Mouse (Mus musculus) midbrain, postnatal 0 days (tissue): ENCODE results near the gene Tnnt1. TPM values are rescaled to one million over a fixed set of nuclear protein-coding genes. Genes with fewer than 3 reads are reported as not detected.
"Not testable (repeated sequence)": the region's sequence is repeated elsewhere in the genome, so short reads cannot be mapped to it uniquely, and the experiment has no call there.

Experiments used
- ATAC-seq: fragments of 200-750 bp; cut with Nextera tagmentation; 2 replicates; pipeline ENCODE4 v1.8.0; 2017; ENCODE audit warnings: moderate number of reproducible peaks, mild to moderate bottlenecking, moderate TSS enrichment, moderate library complexity; ENCODE audit not compliant: low FRiP score
- DNase-seq: peaks from one replicate; pipeline ENCODE4 v3.0.0-alpha.2; 2015; ENCODE audit warnings: low spot score
- H3K27ac ChIP-seq: fragments of 300-500 bp; sonication (generic); 2 replicates; pipeline ENCODE4 v1.5.1; 2014; ENCODE audit warnings: low read depth, mild to moderate bottlenecking, low read length, mixed read lengths
- H3K27me3 ChIP-seq: fragments of 300-500 bp; sonication (generic); 2 replicates; pipeline ENCODE4 v1.6.1; 2014; ENCODE audit warnings: low read length, control low read depth, mixed read lengths; ENCODE audit not compliant: insufficient read depth
- H3K36me3 ChIP-seq: fragments of 300-500 bp; sonication (generic); 2 replicates; pipeline ENCODE4 v1.6.1; 2014; ENCODE audit warnings: low read length, control low read depth, mixed read lengths; ENCODE audit not compliant: insufficient read depth
- H3K4me1 ChIP-seq: fragments of 300-500 bp; sonication (generic); 2 replicates; pipeline ENCODE4 v1.6.1; 2014; ENCODE audit warnings: mild to moderate bottlenecking, control low read depth, antibody characterized with exemption, low read length, mixed read lengths; ENCODE audit not compliant: insufficient read depth
- H3K4me2 ChIP-seq: fragments of 300-500 bp; sonication (generic); 2 replicates; pipeline ENCODE4 v1.6.1; 2014; ENCODE audit warnings: low read depth, mild to moderate bottlenecking, low read length, mixed read lengths; ENCODE audit not compliant: poor library complexity, severe bottlenecking
- H3K4me3 ChIP-seq: fragments of 300-500 bp; sonication (generic); 2 replicates; pipeline ENCODE4 v1.5.1; 2014; ENCODE audit warnings: low read depth, mild to moderate bottlenecking, low read length, moderate library complexity
- H3K9ac ChIP-seq: fragments of 300-500 bp; sonication (generic); replicated peaks from 2 replicates; pipeline ENCODE4 v1.6.1; 2014; ENCODE audit warnings: mild to moderate bottlenecking, low read length, moderate library complexity, mixed read lengths; ENCODE audit not compliant: poor library complexity, severe bottlenecking
- H3K9me3 ChIP-seq: fragments of 300-500 bp; sonication (generic); 2 replicates; pipeline ENCODE4 v1.6.1; 2016; ENCODE audit warnings: low read length, control low read depth
- CTCF ChIP-seq: IDR thresholded peaks from 2 replicates; pipeline ENCODE4 v1.5.1; 2016; ENCODE audit warnings: antibody characterized with exemption, mild to moderate bottlenecking
- WGBS: fragments of 180-500 bp; shearing (Covaris S2); extraction: QIAGEN DNeasy Blood & Tissue Kit; methylation state at CpG from one replicate; pipeline ENCODE4 v1.1.7; 2014; 5-methylcytosine and 5-hydroxymethylcytosine counted together
- polyA plus RNA-seq: library from polyadenylated mRNA; unstranded; fragments of >200 nt; fragmentation: Nextera tagmentation; extraction: Ambion mirVana; gene quantifications from 2 replicates; pipeline ENCODE4 v1.2.1, GENCODE M21; 2015
- total RNA-seq: library from RNA; depleted of rRNA; stranded (reverse); fragments of >200 nt; gene quantifications from 2 replicates; pipeline ENCODE4 v1.2.3, GENCODE M21; 2014

The Tnnt1 gene
- total and polyA plus RNA-seq, 2 experiments from 2014 or later = 4.1 to 4.2 TPM

DNA sequence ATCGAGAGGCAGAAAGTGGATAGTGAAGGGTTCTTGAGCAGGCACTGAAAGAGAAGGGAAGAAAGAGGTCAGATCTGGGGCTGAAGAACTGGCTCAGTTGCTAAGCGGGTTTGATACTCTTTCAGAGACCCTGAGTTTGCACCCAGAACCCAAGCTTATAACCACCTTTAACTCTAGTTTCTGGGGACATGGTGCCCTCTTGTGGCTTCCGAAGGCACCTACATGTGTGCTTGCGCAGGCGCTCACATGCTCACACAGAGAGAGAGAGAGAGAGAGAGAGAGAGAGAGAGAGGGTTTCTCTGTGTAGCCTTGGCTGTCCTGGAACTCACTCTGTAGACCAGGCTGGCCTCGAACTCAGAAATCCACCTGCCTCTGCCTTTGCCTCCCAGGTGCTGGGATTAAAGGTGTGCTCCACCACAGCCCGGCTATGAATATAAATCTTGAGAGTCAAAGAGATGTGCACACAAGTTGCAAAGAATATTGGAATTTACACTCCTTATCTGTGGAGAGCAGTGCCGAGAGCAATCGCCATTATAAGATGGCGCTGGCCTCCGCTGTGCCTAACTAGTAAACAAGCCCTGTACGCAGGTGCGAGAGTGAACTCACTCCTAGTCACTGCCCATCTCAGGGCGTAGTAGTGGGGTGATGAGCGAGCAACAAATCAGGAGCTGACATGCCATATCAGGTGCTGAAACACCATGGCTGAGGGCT, 8.2 kb upstream of the Tnnt1 start, which contains the start of gene Tnni3:
TSS of gene Tnni3 (minus strand) at position 18 of the 711 bp plus-strand sequence.
- H3K9me3 ChIP-seq, H3K27ac ChIP-seq, H3K4me2 ChIP-seq, H3K36me3 ChIP-seq, H3K4me1 ChIP-seq, H3K4me3 ChIP-seq, H3K9ac ChIP-seq, ATAC-seq, H3K27me3 ChIP-seq: not testable (repeated sequence)
- DNase-seq = peak; percentile 74
- WGBS = 72% methylated on average over 15 of the region's 15 CpGs
- TF ChIP-seq CTCF = peak; percentile 77

DNA sequence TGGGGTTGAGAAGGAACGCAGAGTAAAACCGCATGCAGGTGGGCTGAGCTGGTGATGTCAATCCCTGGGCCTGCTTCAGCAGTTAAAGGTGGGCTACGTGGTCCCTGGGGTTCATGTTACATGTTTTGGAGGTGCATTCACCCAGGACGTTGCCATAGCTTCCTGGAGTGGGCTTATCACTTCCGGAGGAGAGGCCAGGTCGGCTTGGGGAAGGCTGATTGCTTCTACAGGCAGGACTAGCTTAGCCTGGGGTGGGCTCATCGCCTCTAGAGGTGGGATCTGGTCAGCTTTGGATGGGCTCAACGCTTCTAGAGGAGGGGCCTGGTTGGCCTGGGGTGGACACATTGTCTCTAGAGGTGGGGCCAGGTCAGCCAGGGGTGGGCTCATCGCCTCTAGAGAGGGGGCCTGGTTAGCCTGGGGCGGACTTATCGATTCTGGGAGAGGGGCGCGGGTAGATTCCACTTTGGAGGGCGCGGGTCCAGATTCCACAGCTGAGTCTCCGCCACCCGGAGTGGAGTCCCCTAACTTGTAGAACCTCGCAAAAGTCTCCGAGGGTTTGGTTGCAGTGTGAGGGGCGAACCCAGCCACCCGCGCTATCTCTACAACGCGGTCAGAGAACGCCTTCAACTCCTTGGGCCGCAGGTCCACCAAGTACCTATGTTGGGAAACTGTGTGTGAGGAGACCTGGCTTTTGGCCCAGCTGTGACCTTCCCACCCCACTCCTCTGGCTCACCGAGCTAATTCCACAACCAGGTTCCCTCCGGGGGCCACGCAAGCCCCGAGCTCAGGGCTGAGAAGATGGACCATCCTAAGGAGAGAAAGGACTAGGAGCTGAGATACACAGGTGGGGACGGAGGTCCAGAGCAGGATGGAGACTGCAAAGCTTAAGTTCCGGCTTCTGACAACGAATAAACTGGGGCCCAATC, 7.3 kb upstream of the Tnnt1 start:
- 93% methylated on average over 33 of the region's 33 CpGs for WGBS
- Histone ChIP-seq H3K4me2 (no peak overlapping the region), H3K4me1 (peaks cover 4% of the 10 kb centered on the region; the same call in 1 of the 2 replicates), H3K27ac (no peak overlapping the region), H3K36me3 (no peaks in the 10 kb centered on the region), H3K27me3 (0 out of 2 replicates have a peak, but pooled peaks cover 2% of the 10 kb centered on the region), H3K4me3 (no peak overlapping the region), H3K9me3 (no peaks in the 10 kb centered on the region), H3K9ac (no peak overlapping the region)
- DNase-seq = no peak
- TF ChIP-seq CTCF = no peak
- ATAC-seq = no peak

DNA sequence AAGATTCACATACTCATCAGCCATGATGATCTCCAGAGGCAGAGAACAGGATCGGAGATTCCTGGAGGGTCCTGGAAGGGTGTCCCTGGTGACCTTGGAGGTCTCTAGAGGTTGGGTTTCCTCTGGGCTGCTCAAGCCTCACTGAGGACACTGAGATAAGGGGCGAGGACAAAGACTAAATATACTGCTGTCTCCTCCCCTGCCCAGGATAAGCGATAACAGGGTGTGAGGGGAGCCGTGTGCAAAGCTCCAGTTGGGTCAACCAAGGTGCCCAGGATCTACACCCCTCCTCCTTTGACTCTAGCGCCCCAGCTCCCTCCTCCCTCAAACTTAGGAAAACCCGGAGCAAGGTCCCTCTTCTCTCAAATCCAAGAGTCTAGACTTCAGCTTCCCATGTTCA, 6.1 kb upstream of the Tnnt1 start:
- H3K27ac ChIP-seq = no peak overlapping the region
- no peak overlapping the region for H3K9ac ChIP-seq
- no peak overlapping the region for H3K4me3 ChIP-seq
- peaks cover 4% of the 10 kb centered on the region; the same call in 1 of the 2 replicates for H3K4me1 ChIP-seq
- 77% methylated on average over 6 of the region's 6 CpGs for WGBS
- H3K9me3 ChIP-seq = no peaks in the 10 kb centered on the region
- ATAC-seq = no peak
- 0 out of 2 replicates have a peak, but pooled peaks cover 2% of the 10 kb centered on the region for H3K27me3 ChIP-seq
- H3K36me3 ChIP-seq = no peaks in the 10 kb centered on the region
- no peak overlapping the region for H3K4me2 ChIP-seq
- no peak for TF ChIP-seq CTCF
- no peak for DNase-seq

DNA sequence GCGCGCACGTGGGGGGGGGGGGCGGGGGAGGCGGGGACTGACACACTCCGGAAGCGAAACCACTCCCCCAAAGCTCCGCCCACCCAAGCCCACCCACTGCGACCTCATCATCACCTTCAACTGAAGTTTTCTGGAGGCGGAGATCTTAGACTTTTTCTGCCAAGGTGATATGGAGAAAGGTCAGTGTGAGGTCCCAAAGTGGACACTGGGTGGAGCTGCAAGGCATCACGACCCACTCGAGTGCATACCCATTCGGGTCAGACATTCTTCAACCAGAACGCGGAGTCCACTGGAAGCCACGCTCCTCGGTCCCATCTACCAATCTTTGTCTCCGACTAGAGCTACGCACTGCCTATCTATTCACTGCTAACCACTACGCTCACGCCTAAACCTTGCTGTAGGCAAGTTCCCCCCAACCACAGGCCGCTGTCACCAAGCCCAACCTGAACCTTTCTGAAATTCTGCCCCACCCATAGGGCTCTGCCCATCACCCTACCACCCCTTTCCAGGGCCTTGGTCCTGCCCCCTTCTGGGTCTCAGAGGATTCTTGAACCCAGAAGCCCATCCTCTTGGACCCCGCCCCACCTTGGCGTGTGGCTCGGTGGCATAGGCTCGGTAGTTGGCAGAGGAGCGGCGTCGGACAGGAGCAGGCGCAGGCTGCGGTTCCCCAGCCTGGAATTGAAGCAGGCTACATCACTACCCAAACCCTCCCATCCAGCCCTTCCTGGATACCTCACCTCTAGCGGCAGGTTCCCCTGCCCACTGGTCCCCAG, 5.2 kb upstream of the Tnnt1 start:
- H3K4me1 ChIP-seq = no peaks in the 10 kb centered on the region
- peak overlapping the region; percentile 17; the same call in 1 of the 2 replicates for H3K4me3 ChIP-seq
- H3K27ac ChIP-seq = no peak overlapping the region
- no peak overlapping the region for H3K9ac ChIP-seq
- H3K4me2 ChIP-seq = peak overlapping the region; percentile 44
- 0 out of 2 replicates have a peak, but pooled peaks cover 2% of the 10 kb centered on the region for H3K27me3 ChIP-seq
- TF ChIP-seq CTCF = 0 out of 2 replicates have a peak, but pooled peaks have one; percentile 28
- H3K9me3 ChIP-seq = no peaks in the 10 kb centered on the region
- WGBS = 37% methylated on average over 32 of the region's 32 CpGs
- ATAC-seq (no peak), DNase-seq (no peak)
- H3K36me3 ChIP-seq = no peaks in the 10 kb centered on the region

DNA sequence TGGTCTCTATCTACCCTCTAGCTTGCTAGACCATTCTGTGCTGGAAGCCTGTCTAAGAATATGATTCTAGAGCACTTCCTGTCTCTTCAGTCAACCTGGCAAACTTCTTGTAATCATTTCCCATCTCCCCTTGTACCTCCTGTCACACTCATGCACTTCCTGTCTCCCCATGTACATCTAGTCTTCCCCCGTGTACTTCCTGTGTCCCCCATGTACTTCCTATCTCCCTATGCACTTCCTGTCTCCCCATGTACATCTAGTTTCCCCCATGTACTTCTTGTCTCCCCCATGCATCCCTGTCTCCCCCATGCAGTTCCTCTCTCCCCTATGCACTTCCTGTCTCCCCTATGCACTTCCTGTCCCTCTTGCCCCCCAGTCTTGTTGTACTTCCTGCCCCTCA, 2.3 kb upstream of the Tnnt1 start:
- DNase-seq = no peak

More for the DNA sequence above, 2.3 kb upstream of the Tnnt1 start:
- Histone ChIP-seq H3K4me2 (no peak overlapping the region), H3K4me1 (no peaks in the 10 kb centered on the region), H3K27ac (no peak overlapping the region), H3K9ac (no peak overlapping the region), H3K9me3 (no peaks in the 10 kb centered on the region), H3K36me3 (no peaks in the 10 kb centered on the region), H3K27me3 (0 out of 2 replicates have a peak, but pooled peaks cover 2% of the 10 kb centered on the region), H3K4me3 (no peak overlapping the region)
- no peak for TF ChIP-seq CTCF
- WGBS = 80% methylated on average over 1 of the region's 1 CpGs
- no peak for ATAC-seq
